Mouse (Mus musculus): Measurements from ENCODE around the gene Gm33815.
"Not testable (repeated sequence)": the region's sequence is repeated elsewhere in the genome, so short reads cannot be mapped to it uniquely, and the experiment has no call there.

Gene Gm33815

DNA sequence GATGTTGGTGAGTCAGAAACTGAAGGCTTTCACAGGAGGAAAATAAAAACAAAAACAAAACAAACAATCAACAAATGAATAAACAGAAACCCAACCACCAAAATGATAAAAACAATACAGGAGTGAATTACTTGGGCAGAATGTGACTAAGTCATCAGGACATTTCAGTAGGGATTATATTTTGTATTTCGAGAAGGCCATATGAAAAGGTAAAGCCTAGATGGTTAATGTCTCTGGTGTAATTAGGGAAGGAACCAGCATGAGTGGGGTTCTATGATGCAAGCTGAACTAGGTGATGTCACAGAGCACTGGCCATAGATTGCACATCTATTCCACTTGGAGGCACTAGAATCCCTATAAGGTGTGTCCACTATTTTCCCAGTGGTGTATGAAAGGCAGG is at the start of gene Gm33815:
Gm33815 (plus strand) TSS at position 301 of the 400 bp plus-strand sequence.
- not testable (repeated sequence) for DNase-seq
